Mouse (Mus musculus) midbrain, embryonic 10.5 days (tissue): ENCODE measurements at regions not wholly inside any gene's neighbourhood (a gene's known extent, or its start where the extent isn't known, plus 50 kb on each side); places are given as distances from the start of the nearest gene placed in this dataset.
A peak's percentile ranks its signal among the peaks of the same experiment; 100 is the strongest.

Experiments used
- DNase-seq: peaks from one replicate; pipeline ENCODE4 v3.0.0-alpha.2; 2017; ENCODE audit warnings: low spot score
- H3K27ac ChIP-seq: fragments of 300-500 bp; sonication (generic); replicated peaks from 2 replicates; pipeline ENCODE4 v1.5.1; 2016; ENCODE audit warnings: mild to moderate bottlenecking
- H3K27me3 ChIP-seq: fragments of 300-500 bp; sonication (generic); 2 replicates; pipeline ENCODE4 v1.6.1; 2016; ENCODE audit warnings: low read depth, mild to moderate bottlenecking; ENCODE audit not compliant: poor library complexity, severe bottlenecking
- H3K36me3 ChIP-seq: fragments of 300-500 bp; sonication (generic); 2 replicates; pipeline ENCODE4 v1.6.1; 2016; ENCODE audit warnings: mild to moderate bottlenecking, moderate library complexity
- H3K4me1 ChIP-seq: fragments of 300-500 bp; sonication (generic); 2 replicates; pipeline ENCODE4 v1.6.1; 2016
- H3K4me3 ChIP-seq: fragments of 300-500 bp; sonication (generic); 2 replicates; pipeline ENCODE4 v1.5.1; 2016; ENCODE audit warnings: mild to moderate bottlenecking, moderate library complexity
- H3K9me3 ChIP-seq: fragments of 300-500 bp; sonication (generic); replicated peaks from 2 replicates; pipeline ENCODE4 v1.6.1; 2016; ENCODE audit warnings: mild to moderate bottlenecking
- WGBS: fragments of 180-500 bp; shearing (Covaris S2); methylation state at CpG from one replicate; pipeline ENCODE4 v1.1.7; 2016; 5-methylcytosine and 5-hydroxymethylcytosine counted together

GRCm38 (mm10) chr14:61686821-61687341 is 79.6 kb downstream of the Kcnrg start:
- 0 out of 2 replicates have a peak overlapping the region, but pooled peaks have one; percentile 46 for H3K27ac ChIP-seq
- no peaks in the 10 kb centered on the region for H3K9me3 ChIP-seq
- peaks cover 91% of the 10 kb centered on the region for H3K27me3 ChIP-seq
- 0% methylated on average over 33 of the region's 33 CpGs for WGBS
- H3K4me1 ChIP-seq, result peaks cover 67% of the 10 kb centered on the region
- DNase-seq, result peak; percentile 68
- H3K36me3 ChIP-seq, result no peaks in the 10 kb centered on the region
- peak overlapping the region; percentile 55 for H3K4me3 ChIP-seq

GRCm38 (mm10) chr14:61687346-61688012 is 80.2 kb downstream of the Kcnrg start:
- Histone ChIP-seq H3K4me1 (peaks cover 66% of the 10 kb centered on the region), H3K27me3 (peaks cover 97% of the 10 kb centered on the region), H3K4me3 (peak overlapping the region; percentile 55), H3K9me3 (no peaks in the 10 kb centered on the region), H3K36me3 (no peaks in the 10 kb centered on the region), H3K27ac (no peak overlapping the region)
- DNase-seq, result peak; percentile 37
- under 1% methylated on average over 15 of the region's 15 CpGs for WGBS

- Histone ChIP-seq H3K4me1 (peaks cover 60% of the 10 kb centered on the region), H3K4me3 (no peak overlapping the region), H3K9me3 (no peaks in the 10 kb centered on the region), H3K27me3 (peaks cover 98% of the 10 kb centered on the region), H3K36me3 (no peaks in the 10 kb centered on the region), H3K27ac (no peak overlapping the region)
- WGBS, result 3% methylated on average over 11 of the region's 11 CpGs
- no peak for DNase-seq
Measured at GRCm38 (mm10) chr14:61688013-61688520, 80.8 kb downstream of the Kcnrg start.

- peak; percentile 36 for DNase-seq
- WGBS, result 1% methylated on average over 9 of the region's 9 CpGs
- peaks cover 54% of the 10 kb centered on the region for H3K4me1 ChIP-seq
- no peaks in the 10 kb centered on the region for H3K36me3 ChIP-seq
- H3K27me3 ChIP-seq, result peaks cover 92% of the 10 kb centered on the region
- peak overlapping the region; percentile 45 for H3K4me3 ChIP-seq
- H3K9me3 ChIP-seq, result no peaks in the 10 kb centered on the region
- no peak overlapping the region for H3K27ac ChIP-seq
Measured at GRCm38 (mm10) chr14:61688666-61689065, 81.4 kb downstream of the Kcnrg start.

GRCm38 (mm10) chr14:61689281-61689680 is 82.0 kb downstream of the Kcnrg start:
- WGBS, result under 1% methylated on average over 21 of the region's 21 CpGs
- peaks cover 86% of the 10 kb centered on the region for H3K27me3 ChIP-seq
- H3K4me3 ChIP-seq, result peak overlapping the region; percentile 45
- DNase-seq, result peak; percentile 57
- no peak overlapping the region for H3K27ac ChIP-seq
- no peaks in the 10 kb centered on the region for H3K9me3 ChIP-seq
- peaks cover 48% of the 10 kb centered on the region for H3K4me1 ChIP-seq
- no peaks in the 10 kb centered on the region for H3K36me3 ChIP-seq

- no peak for DNase-seq
- H3K4me1 ChIP-seq, result peaks cover 43% of the 10 kb centered on the region
- H3K27ac ChIP-seq, result no peak overlapping the region
- H3K9me3 ChIP-seq, result no peaks in the 10 kb centered on the region
- 5% methylated on average over 24 of the region's 24 CpGs for WGBS
- peak overlapping the region; percentile 45 for H3K4me3 ChIP-seq
- H3K36me3 ChIP-seq, result no peaks in the 10 kb centered on the region
- H3K27me3 ChIP-seq, result peaks cover 84% of the 10 kb centered on the region
Measured at GRCm38 (mm10) chr14:61689776-61690175, 82.5 kb downstream of the Kcnrg start.

GRCm38 (mm10) chr14:61691785-61692372 is 84.6 kb downstream of the Kcnrg start:
- Histone ChIP-seq H3K9me3 (no peaks in the 10 kb centered on the region), H3K36me3 (no peaks in the 10 kb centered on the region), H3K4me1 (peaks cover 26% of the 10 kb centered on the region), H3K27me3 (peaks cover 64% of the 10 kb centered on the region), H3K4me3 (no peak overlapping the region), H3K27ac (no peak overlapping the region)
- DNase-seq, result no peak
- 87% methylated on average over 6 of the region's 6 CpGs for WGBS

GRCm38 (mm10) chr14:61694796-61695195 is 87.5 kb downstream of the Kcnrg start:
- WGBS, result 93% methylated on average over 3 of the region's 3 CpGs

GRCm38 (mm10) chr14:61696290-61696842 is 89.1 kb downstream of the Kcnrg start:
- no peak for DNase-seq
- no peaks in the 10 kb centered on the region for H3K36me3 ChIP-seq
- no peak overlapping the region for H3K27ac ChIP-seq
- H3K4me3 ChIP-seq, result no peak overlapping the region
- H3K9me3 ChIP-seq, result no peaks in the 10 kb centered on the region
- H3K4me1 ChIP-seq, result peaks cover 10% of the 10 kb centered on the region
- peaks cover 19% of the 10 kb centered on the region for H3K27me3 ChIP-seq
- 54% methylated on average over 7 of the region's 7 CpGs for WGBS

More at GRCm38 (mm10) chr14:61694796-61695195, 87.5 kb downstream of the Kcnrg start:
- no peaks in the 10 kb centered on the region for H3K9me3 ChIP-seq
- H3K4me3 ChIP-seq, result no peak overlapping the region
- peaks cover 12% of the 10 kb centered on the region for H3K4me1 ChIP-seq
- DNase-seq, result no peak
- H3K27me3 ChIP-seq, result peaks cover 35% of the 10 kb centered on the region
- no peak overlapping the region for H3K27ac ChIP-seq
- no peaks in the 10 kb centered on the region for H3K36me3 ChIP-seq

GRCm38 (mm10) chr14:61696886-61697554 is 89.8 kb downstream of the Kcnrg start:
- H3K9me3 ChIP-seq, result no peaks in the 10 kb centered on the region
- H3K27ac ChIP-seq, result no peak overlapping the region
- peaks cover 10% of the 10 kb centered on the region for H3K4me1 ChIP-seq
- WGBS, result 86% methylated on average over 13 of the region's 13 CpGs
- H3K36me3 ChIP-seq, result no peaks in the 10 kb centered on the region
- H3K27me3 ChIP-seq, result peaks cover 13% of the 10 kb centered on the region
- DNase-seq, result no peak
- H3K4me3 ChIP-seq, result no peak overlapping the region

- Histone ChIP-seq H3K9me3 (no peaks in the 10 kb centered on the region), H3K27me3 (0 out of 2 replicates have a peak, but pooled peaks cover 6% of the 10 kb centered on the region), H3K27ac (no peak overlapping the region), H3K36me3 (no peaks in the 10 kb centered on the region), H3K4me1 (peaks cover 10% of the 10 kb centered on the region), H3K4me3 (no peak overlapping the region)
- 83% methylated on average over 10 of the region's 10 CpGs for WGBS
- DNase-seq, result no peak
Measured at GRCm38 (mm10) chr14:61697704-61698103, 90.4 kb downstream of the Kcnrg start.

GRCm38 (mm10) chr14:61698358-61699055 is 91.2 kb downstream of the Kcnrg start:
- 0 out of 2 replicates have a peak, but pooled peaks cover 4% of the 10 kb centered on the region for H3K27me3 ChIP-seq
- no peak for DNase-seq
- no peaks in the 10 kb centered on the region for H3K9me3 ChIP-seq
- H3K4me1 ChIP-seq, result peaks cover 10% of the 10 kb centered on the region
- H3K27ac ChIP-seq, result no peak overlapping the region
- H3K4me3 ChIP-seq, result no peak overlapping the region
- 68% methylated on average over 12 of the region's 12 CpGs for WGBS
- H3K36me3 ChIP-seq, result no peaks in the 10 kb centered on the region
